Mouse (Mus musculus): Measurements from ENCODE around the gene Glyat.

DNA sequence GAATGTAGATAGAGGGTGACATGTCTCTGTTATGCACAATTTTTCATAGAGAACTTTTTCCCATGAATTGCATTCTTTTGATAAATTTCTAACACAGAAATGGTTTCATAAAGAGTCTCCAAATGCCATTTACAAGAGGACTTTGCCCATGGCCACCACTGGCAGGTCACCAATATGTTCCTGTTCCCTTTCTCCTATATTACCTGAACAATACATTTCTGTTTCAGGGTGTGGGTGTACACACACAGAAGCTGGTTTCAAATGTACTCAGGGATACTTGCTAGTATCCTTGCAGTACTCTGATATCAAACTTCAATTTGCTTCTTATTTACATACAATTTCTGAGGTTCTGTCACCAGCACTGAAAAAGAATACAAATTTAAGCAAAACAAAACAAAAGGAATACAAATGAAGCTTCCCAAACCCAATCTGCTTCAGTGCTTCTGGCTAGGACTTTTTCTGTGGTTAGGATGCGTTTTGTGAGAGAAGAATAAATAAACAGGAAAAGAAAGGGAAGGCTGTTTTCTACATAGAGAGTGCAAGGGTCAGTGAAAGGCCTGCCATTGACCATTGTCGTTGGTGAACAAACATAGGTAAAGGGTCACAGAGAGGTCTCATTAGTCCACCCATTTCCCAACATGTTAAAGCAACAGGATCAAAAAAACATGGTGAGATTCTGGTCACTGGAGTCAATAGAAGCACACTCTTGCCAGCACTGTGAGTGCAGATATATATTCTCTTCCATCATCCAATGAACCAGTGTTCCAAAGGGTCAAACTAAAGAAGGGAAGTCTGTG lies 32.2 kb upstream of the Glyat start:
- TF ChIP-seq CTCF (IDR thresholded peaks at IDR 0.05; ENCODE audit: low read depth) (no peak), EP300 (optimal IDR thresholded peaks at IDR 0.05) (no peak)

Measured in stomach, postnatal 0 days (tissue).